Comparison of ENCODE assay signal across 23 mouse cellular contexts in genomic region chr4:62636047-62636446, GRCm38 (mm10).
DNase-seq lines count a peak whose midpoint lies in the region; ATAC-seq and TF ChIP-seq lines count a peak whose summit lies in the region.
"Had no signal": no experiment of that assay in that cellular context is flagged by ENCODE, and none has a peak within 500 bp of the region (broad histone marks: within the 10 kb centered on the region; RNA-seq: fewer than 3 reads in every experiment).

No protein-coding gene starts in this region.

- H3K4me3 ChIP-seq in heart, embryonic 10.5 days = no peak overlapping the region
- H3K4me3 ChIP-seq in lung, postnatal 0 days (ENCODE audit: low read depth, low read length) = no peak overlapping the region
- H3K4me3 ChIP-seq: embryonic facial prominence, embryonic 13.5 days; forebrain, embryonic 13.5 days; kidney, embryonic 15.5 days; liver, embryonic 13.5 days; lung, embryonic 15.5 days; midbrain, embryonic 10.5 days had no signal

- H3K9me3 ChIP-seq in heart, embryonic 10.5 days = no peaks in the 10 kb centered on the region
- no peaks in the 10 kb centered on the region for H3K9me3 ChIP-seq in lung, postnatal 0 days (ENCODE audit: low read length)
- H3K9me3 ChIP-seq: embryonic facial prominence, embryonic 13.5 days; forebrain, embryonic 13.5 days; kidney, embryonic 15.5 days; liver, embryonic 13.5 days; lung, embryonic 15.5 days; midbrain, embryonic 10.5 days had no signal

- ATAC-seq in CD4-positive, CD25-positive, alpha-beta regulatory T cell, adult 4 months = no peak
- peak; percentile 32; the same call in 1 of the 2 replicates for ATAC-seq in lung, postnatal 0 days
- no peak for ATAC-seq in monocyte, adult 5-6 weeks (replicated peaks; ENCODE audit: insufficient number of reproducible peaks, low FRiP score, low TSS enrichment, poor library complexity, severe bottlenecking)
- ATAC-seq: forebrain, embryonic 13.5 days; hindbrain, postnatal 0 days; intestine, postnatal 0 days; midbrain, embryonic 16.5 days had no signal

- H3K4me2 ChIP-seq in lung, postnatal 0 days (replicated peaks; ENCODE audit: low read depth, low read length) = no peak overlapping the region
- H3K4me2 ChIP-seq: embryonic facial prominence, embryonic 13.5 days; forebrain, embryonic 13.5 days; kidney, embryonic 15.5 days; liver, embryonic 13.5 days; lung, embryonic 15.5 days had no signal

- peaks cover 48% of the 10 kb centered on the region for H3K27me3 ChIP-seq in heart, embryonic 10.5 days (ENCODE audit: insufficient read depth, poor library complexity, severe bottlenecking)
- H3K27me3 ChIP-seq in lung, postnatal 0 days (replicated peaks; ENCODE audit: insufficient read depth, low read length) = no peaks in the 10 kb centered on the region
- H3K27me3 ChIP-seq: embryonic facial prominence, embryonic 13.5 days; forebrain, embryonic 13.5 days; kidney, embryonic 15.5 days; liver, embryonic 13.5 days; lung, embryonic 15.5 days had no signal

- DNase-seq in CD4-positive, CD25-positive, alpha-beta regulatory T cell, adult 2 months (ENCODE audit: low read depth, low spot score) = peak; percentile 23
- no peak for DNase-seq in heart, embryonic 10.5 days (ENCODE audit: low spot score)
- no peak for DNase-seq in heart, postnatal 14 days
- DNase-seq in lung, postnatal 0 days (ENCODE audit: low spot score) = no peak
- no peak for DNase-seq in lung, postnatal 4 days
- DNase-seq: cerebellum, adult 8-10 months; cerebellum, postnatal 36 days; embryo, embryonic 11 days; layer of hippocampus, adult 9-11 months; liver, embryonic 13.5 days; thymus, postnatal 36 days had no signal

- no peak for TF ChIP-seq EP300 in lung, postnatal 0 days (IDR thresholded peaks at IDR 0.05)

- H3K9ac ChIP-seq in lung, postnatal 0 days (replicated peaks; ENCODE audit: low read depth) = no peak overlapping the region
- H3K9ac ChIP-seq: embryonic facial prominence, embryonic 13.5 days; forebrain, embryonic 13.5 days; kidney, embryonic 15.5 days; liver, embryonic 13.5 days; lung, embryonic 15.5 days had no signal

- H3K4me1 ChIP-seq in heart, embryonic 10.5 days = peaks cover 51% of the 10 kb centered on the region
- H3K4me1 ChIP-seq in lung, postnatal 0 days (ENCODE audit: insufficient read depth, low read depth, low read length) = peaks cover 8% of the 10 kb centered on the region; the same call in 1 of the 2 replicates

- intact Hi-C loops in heart, postnatal 14 days (cut with DNase I) = no loop called here

- peak overlapping the region; percentile 16; the same call in 1 of the 2 replicates for H3K27ac ChIP-seq in heart, embryonic 10.5 days
- H3K27ac ChIP-seq in lung, postnatal 0 days (ENCODE audit: low read length) = no peak overlapping the region
- H3K27ac ChIP-seq: embryonic facial prominence, embryonic 13.5 days; forebrain, embryonic 13.5 days; hindbrain, postnatal 0 days; kidney, embryonic 15.5 days; liver, embryonic 13.5 days; lung, embryonic 15.5 days; macrophage; midbrain, embryonic 10.5 days; stomach, postnatal 0 days had no signal

- no peak for TF ChIP-seq CTCF in lung, postnatal 0 days (IDR thresholded peaks at IDR 0.05)

- peaks cover 19% of the 10 kb centered on the region; the same call in 1 of the 2 replicates for H3K36me3 ChIP-seq in heart, embryonic 10.5 days
- no peaks in the 10 kb centered on the region for H3K36me3 ChIP-seq in lung, postnatal 0 days (ENCODE audit: insufficient read depth, low read length)
- H3K36me3 ChIP-seq: embryonic facial prominence, embryonic 13.5 days; liver, embryonic 13.5 days had no signal

- 79% methylated on average over 6 of the region's 6 CpGs for WGBS in heart, embryonic 10.5 days
- WGBS in lung, postnatal 0 days = 79% methylated on average over 6 of the region's 6 CpGs
